Mouse (Mus musculus) lung, adult 2 months (tissue): ENCODE measurements around the gene Ankrd55.

Experiments
- CTCF ChIP-seq: fragments of 200-500 bp; IDR thresholded peaks from 2 replicates; pipeline ENCODE4 v1.5.1; 2011; ENCODE audit warnings: mild to moderate bottlenecking, low read length, control low read depth; ENCODE audit not compliant: insufficient read depth
- POLR2A ChIP-seq: fragments of 200-500 bp; IDR thresholded peaks from 2 replicates; pipeline ENCODE4 v1.6.1; 2011; ENCODE audit warnings: low read depth, mild to moderate bottlenecking, control low read depth, low read length, borderline replicate concordance; ENCODE audit errors: extremely low read depth

- TF ChIP-seq CTCF (no peak), POLR2A (no peak)
These were observed 90.6 kb downstream of the Ankrd55 start for GRCm38 (mm10) chr13:112378782-112379305.
